Mouse (Mus musculus) CD4-positive, CD25-positive, alpha-beta regulatory T cell (primary cell): ENCODE data around the gene Pced1b. TPM values are rescaled to one million over a fixed set of nuclear protein-coding genes. Genes with fewer than 3 reads are reported as not detected.

Source experiments
- polyA plus RNA-seq: library from polyadenylated mRNA; unstranded; fragments of 100-300 nt; shearing (Covaris generic); gene quantifications from one replicate; pipeline ENCODE4 v1.2.1, GENCODE M21; 2017

Pced1b gene
- polyA plus RNA-seq = 40.9 TPM

DNA sequence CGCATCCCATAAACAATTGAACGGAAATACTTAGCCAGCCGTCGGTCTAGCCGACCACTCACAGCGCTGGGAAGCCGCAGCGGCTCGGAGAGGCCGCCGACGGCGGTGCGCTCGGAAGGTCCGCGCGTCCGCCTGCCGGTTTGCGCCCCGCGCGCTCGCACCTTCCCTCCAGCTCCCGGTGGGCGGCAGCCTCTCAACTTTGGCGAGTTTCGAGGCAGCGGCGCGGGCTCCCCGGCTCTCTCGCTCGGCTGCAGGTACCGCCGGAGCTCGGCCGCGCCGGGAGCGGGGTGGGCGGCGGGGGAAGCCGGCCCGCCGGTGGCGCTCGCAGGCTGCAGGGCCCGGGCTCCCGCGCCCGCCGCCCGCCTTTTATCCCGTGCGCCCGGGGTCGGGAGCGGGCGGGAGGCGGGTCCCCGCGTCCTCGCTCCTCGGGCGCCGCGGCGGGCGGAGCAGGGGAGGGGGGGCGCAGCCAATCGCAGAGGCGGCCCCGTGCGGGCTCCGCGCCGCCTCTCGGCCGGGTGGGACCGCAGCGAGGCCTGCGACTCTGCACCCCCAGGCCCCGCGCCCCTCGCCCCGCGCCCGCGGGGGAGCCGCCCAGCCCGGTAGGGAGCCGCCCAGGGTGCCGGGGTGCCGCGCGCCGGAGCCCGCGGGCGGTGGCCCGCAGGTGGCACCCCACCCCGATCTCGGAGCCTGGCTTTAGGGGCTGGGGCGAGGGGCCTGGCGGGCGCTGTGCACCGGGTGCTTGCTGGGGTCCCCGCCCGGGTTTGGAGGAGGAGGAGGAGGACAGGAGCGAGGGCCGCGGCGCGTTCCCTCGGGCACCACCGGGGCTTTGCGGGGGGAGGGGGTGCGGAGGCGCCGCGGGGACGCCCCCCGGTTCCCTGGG, at the start of gene Pced1b, which contains the start of gene Amigo2:
TSS of gene Pced1b (plus strand) at position 197 of the 880 bp plus-strand sequence.
TSS of gene Amigo2 (minus strand) at position 377 of the 880 bp plus-strand sequence.

Other genes with a start within 250 kb of the Pced1b start
- not detected for gene Slc38a4, start 191.2 kb upstream of the Pced1b start, polyA plus RNA-seq
- 18.8 TPM for gene Amigo2, start 180 bp downstream of the Pced1b start, polyA plus RNA-seq